Mouse (Mus musculus): ENCODE measurements around the gene Pld1.

Gene Pld1

GRCm38 (mm10) chr3:27938381-27939323, at the start of gene Pld1:
TSS of gene Pld1 (plus strand) at chr3:27938695.
- peak in 1 of 2 experiments; percentile 11 for DNase-seq (ENCODE audit: low spot score in 2 of 2)

DNA sequence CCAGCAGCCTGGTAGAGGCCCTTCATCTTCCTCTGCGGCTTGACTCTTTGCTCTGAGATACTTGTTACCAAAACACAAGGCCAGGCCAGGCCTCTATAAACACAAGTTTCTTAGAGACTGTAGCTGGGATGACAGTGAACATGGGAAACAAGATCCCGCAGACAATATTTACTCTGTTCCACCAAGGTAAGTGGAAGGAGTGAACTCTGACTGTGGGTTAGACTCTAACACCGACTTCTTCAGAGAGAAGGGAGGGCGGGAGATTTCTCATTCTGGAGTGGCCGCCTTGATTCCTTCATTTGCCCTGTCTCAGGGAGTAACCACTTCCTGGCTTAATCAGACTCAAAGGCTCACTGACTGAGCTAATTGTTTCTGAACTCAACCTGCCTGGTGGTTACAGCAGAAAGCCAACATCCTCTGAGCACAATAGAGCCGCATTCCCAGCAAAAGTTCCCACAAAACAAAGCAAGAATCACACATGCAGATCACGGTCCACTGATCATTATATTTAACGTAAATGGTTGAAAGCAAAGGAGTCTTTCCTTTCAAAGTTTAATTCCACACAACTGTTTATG, 42.1 kb upstream of the Pld1 start, which contains the start of gene Tmem212:
Tmem212 (minus strand) TSS at position 51 of the 575 bp plus-strand sequence.
- no peak for DNase-seq (ENCODE audit: low spot score in 2 of 2)

GRCm38 (mm10) chr3:27898178-27898577, 40.3 kb upstream of the Pld1 start:
- no peak for DNase-seq (ENCODE audit: low spot score in 2 of 2)

DNA sequence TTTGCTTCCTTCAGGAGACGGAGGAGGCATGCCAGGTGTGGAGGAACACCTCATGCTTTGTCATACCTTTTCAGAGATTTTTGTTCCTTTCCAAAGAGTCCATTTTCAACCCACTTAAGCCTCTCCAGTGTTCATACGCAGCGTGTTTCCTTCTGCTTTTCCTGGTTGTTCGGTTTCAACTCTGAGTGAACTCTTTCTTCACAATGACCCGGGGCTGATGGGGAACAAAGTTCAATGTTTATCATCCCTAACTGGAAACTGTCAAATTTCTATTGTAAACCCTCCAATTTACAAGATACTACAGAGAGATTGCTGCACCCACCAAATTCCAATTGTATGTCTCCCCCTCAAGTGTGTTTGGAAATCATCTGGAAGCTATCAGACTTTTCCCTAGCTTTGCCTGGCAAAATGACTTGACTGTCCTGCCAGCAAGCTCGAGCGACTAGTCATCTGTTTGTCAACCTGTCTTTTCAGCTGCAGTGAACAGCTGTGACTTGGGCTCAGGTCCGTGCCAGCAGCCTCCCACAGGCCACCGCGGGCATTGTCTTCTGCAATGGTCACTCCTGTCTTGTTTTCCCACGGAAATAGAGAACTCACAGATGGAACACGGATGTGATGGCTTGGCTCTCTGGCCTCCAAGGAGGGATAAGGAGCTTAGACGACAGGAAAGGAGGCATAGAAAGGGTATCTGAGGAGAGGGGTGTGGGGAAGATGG, 39.3 kb upstream of the Pld1 start:
- DNase-seq (ENCODE audit: low spot score in 2 of 2), result no peak

DNA sequence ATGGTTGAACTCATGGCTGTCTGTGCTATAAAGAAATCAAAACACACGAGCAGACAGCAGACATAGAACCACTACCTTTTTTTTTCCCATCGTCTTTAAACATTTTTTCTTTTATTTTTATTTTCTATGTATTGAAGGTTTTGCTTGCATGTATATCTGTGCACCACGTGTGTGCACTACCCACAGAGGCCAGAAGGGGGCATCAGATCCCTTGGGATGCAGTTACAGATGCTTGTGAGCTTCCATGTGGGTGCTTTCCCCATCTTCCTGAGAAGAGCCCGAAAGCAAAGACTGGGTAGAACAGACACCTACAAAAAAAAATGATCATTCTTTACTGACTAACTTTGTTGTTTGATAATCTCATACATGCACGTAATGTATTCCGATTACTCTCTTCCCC, 36.6 kb upstream of the Pld1 start:
- DNase-seq (ENCODE audit: low spot score in 2 of 2), result no peak

DNA sequence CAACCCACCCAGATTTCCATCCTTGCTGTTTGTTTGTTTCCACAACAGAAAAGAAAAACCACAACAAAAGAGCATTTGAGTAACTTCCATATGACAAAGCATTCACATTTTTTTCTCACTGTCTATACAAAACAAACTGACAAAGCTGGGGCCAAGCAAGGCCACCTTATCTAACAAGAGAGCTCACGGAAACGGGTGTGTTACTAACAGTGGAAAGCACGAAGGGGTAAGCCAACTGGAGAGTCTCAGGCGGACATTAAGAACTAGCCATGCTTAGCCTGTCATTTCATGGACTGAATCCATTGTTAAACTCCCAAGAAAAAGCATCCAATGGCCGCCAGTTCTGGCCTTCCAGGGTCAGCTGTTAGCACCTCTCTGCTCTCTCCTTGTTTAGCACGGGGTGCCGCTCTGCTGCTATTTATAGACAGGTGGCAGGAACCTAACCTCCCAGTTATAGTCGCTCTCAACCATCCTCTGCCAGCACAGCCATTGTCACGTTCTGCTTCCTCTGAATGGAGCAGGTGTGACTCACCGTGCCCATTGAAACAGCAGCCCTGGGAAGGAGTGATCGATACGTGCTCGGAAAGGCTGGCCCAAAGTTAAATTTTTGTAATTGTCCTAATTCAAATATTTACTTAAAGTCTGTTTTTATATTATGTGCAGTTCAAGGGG, 33.7 kb upstream of the Pld1 start:
- no peak for DNase-seq (ENCODE audit: low spot score in 2 of 2)

DNA sequence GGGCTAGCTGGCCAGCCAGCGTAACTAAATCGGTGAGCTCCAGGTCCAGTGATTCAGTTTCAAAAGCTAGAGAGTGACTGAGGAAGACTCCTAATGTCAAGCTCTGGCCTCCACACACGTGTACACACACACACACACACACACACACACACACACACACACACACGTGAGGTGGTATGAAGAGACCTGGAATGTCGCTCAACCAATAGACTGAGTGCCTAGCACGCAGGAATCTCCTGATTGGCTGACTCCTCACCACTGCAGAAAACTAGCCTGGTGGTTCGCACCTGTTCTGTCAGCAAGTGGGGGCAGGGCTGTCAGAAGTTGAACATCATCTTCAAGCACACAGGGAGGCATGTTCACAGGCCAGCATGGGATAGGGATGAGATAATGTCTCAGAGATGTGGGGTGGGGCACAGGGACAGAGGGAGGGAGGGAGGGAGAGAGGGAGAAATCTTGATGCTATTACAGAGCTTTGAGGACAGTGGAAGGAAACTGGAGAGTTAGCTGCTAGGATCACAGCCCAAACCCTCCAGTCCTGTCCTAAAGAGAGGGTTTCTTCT, 31.8 kb upstream of the Pld1 start:
- DNase-seq (ENCODE audit: low spot score in 2 of 2), result no peak

- DNase-seq (ENCODE audit: low spot score in 2 of 2), result no peak
Observed at GRCm38 (mm10) chr3:27907301-27907700, 31.2 kb upstream of the Pld1 start.

GRCm38 (mm10) chr3:27908316-27908715, 30.2 kb upstream of the Pld1 start:
- DNase-seq (ENCODE audit: low spot score in 2 of 2), result no peak

- no peak for DNase-seq (ENCODE audit: low spot score in 2 of 2)
Observed at GRCm38 (mm10) chr3:27909016-27909415, 29.5 kb upstream of the Pld1 start.

DNA sequence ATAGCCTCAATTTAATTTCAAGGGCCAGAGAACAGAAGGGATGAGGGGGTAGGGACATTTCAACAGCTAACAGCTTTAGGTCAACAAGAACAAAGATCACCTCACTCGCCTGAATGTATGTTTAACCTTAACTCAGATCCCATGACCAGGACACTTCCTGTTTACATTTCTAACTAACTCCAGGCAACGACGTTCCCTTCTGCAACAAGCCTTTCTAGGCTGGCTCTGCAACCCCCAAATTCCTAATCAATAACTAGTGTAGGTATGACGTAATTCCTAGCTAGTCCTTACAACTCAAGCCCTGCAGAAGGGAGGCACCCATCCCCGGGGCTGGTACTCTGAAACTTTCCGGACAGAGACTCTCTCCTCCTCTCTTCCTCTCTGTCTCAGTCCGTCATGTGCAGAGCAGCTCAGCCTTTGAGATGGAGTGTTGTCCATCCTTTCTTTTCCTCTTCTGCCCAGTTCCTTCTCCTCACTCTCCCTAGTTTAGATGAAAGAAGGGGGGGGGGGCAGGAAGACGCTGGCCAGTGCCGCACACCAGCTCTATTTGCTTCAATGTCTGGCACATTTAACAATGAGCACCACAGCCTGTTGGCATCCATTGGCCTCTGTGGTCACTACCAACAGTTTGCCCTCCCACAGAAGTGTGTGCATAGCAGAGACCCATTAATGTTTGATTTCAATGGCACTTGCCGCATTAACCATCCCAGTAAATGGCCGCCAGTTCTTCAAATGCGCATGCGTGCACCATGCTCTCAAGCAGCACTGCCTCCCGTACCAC, 19.6 kb upstream of the Pld1 start:
- DNase-seq (ENCODE audit: low spot score in 2 of 2), result no peak

DNA sequence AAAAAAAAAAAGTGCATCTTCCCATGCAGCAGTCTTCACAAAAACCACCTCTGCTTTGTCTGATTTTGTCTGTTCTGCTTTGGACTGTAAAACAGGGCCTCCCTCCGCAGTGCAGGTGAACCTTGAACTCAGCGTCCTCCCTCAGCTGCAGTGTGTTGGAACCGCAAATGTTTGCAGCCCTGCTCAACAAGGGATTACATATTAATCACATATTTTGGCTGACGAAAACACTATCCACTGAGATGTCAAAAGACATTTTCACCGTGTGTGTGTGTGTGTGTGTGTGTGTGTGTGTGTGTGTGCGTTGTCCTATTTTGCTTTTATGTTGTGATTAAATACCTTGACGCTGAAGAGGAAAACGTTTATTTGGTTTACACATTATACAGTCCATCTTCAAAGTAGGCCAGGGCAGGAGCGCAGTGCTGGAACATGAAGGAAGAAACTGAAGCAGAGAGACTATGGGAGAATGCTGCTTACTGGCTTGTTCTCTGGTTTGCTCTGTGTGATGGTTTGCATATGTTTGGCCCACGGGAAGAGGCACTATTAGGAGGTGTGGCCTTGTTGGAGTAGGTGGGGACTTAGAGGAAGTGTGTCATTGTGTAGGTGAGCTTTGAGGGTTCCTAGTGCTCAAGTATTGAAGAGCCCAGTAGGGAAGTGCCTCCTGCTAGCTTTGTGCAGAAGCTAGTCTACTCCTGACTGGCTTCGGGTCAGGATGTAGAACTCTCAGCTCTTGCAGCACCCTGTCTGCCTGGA, 17.1 kb upstream of the Pld1 start:
- no peak for DNase-seq (ENCODE audit: low spot score in 2 of 2)

DNA sequence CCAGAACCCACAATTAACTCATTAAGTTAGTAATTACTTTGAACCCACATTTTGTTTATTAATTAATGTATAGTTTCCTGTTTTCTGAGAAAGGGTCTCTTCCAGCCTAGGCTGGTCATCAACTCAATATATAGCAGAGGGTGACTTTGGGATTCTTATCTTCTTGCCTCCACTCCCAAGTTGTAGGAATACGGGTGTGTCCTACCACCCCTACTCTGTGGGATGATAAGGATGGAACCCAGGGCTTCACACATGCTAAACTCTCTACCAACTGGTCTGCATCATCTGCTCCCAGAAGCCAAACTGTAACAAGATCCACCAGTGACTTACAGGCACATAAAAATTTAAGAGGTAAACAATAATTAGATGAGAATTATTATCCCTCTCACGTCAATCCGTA, 14.5 kb upstream of the Pld1 start:
- no peak for DNase-seq (ENCODE audit: low spot score in 2 of 2)

DNA sequence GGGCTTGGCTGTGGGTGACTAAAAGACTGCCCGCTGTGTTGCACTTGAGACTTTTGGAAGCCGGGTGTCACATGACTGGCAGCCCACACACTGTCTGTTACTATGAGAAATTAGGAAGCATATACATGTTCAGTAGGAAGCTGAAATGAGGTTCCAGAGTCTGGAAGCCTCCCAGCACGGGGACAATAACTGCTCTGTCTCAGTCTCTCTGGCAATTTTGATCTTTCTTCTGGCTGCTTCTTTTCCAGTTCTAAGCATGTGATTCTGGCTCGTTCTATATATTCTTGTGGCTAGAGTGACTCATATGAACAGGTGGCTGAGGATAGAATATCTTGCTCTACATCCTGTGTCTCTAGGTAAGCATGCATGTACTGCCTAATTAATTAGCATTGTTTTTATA, 9.3 kb upstream of the Pld1 start:
- DNase-seq (ENCODE audit: low spot score in 2 of 2), result no peak

DNA sequence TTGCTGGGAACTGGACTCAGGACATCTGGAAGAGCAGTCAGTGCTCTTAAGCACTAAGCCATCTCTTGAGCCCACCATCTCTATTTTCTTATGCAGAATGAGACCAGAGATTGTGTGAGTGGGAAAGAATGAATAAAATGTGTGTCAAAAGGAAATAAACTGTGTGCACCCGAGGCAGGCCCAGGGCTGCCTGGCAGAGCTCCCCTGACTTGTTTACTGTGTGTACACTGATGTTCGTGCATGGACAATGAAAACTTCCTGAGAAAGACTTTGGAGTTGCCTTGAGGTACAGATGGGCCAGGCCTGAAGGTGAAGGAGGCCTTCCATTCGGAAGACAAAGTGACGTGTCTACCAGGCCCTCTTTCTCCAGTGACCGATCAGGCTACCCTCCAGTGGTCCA, 6.1 kb upstream of the Pld1 start:
- DNase-seq (ENCODE audit: low spot score in 2 of 2), result no peak

DNA sequence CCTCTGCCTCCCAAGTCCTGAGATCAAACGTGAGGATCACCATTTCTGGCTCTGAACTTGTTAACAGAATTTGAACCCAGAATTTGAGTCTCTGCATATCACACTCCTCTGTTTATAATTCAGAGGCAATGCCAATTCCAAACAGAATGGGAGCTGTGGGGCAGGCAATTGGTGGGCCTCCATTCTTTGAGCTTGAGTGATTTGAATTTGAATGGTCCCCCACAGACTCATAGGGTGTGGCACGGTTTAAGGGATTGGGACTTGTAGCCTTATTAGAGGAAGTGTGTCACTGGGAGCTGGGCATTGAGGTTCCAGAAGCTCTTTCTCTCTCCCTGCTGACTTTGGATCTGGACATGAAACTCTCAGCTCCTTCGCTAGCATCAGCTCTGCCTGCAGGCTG, 2.9 kb upstream of the Pld1 start:
- DNase-seq (ENCODE audit: low spot score in 2 of 2), result no peak

- no peak for DNase-seq (ENCODE audit: low spot score in 2 of 2)
Observed at GRCm38 (mm10) chr3:27936731-27937130, 1.8 kb upstream of the Pld1 start.

DNA sequence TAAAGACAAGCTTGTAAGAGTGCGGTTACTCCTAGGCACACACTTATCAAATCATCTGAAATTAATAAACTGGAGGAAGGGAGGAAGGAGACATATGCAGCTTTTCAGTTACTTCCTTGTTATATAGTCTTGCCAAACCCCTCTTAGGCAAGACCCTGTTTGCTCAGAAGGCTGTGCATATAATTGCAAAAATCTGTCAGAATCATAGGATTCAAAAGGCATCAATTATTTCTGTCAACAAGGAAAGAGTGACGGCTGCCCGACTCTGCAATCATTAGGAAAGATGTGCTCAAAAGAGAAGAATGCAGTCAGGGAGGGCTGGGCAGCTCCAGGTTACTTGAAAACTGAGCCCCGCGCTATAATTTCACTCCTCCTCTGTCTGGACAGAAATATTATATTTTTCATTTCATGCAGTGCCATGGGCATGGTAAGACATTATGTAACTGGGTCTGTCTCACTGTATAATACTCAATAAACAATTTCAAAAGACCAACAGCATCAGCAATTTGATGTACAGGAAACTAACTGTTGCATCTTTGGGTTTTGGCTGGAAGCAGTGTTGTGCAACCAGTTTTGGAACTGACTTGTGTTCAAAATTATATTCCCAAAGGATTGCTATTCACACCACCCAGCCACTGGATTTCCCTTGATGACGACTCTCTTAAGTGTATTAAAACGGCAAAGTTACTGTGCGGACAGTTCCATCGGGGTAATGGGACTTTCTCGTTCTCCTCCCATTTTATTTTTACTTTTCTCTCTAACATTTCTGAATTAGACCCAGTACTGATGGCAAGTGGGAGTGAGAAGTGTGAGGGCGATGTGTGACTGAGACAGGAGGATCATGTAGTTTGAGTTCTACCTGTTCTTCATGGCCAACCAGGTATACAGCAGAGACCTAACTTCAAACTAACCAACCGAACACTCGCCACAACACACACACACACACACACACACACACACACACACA, 1.1 kb upstream of the Pld1 start:
- DNase-seq (ENCODE audit: low spot score in 2 of 2), result no peak

GRCm38 (mm10) chr3:27941634-27942033, 3.1 kb downstream of the Pld1 start:
- no peak for DNase-seq (ENCODE audit: low spot score in 2 of 2)
